Mouse (Mus musculus): Measurements from ENCODE around the gene Rsbn1l.

Gene Rsbn1l

GRCm38 (mm10) chr5:20904647-20905046 is 51.6 kb downstream of the Rsbn1l start:
- DNase-seq (ENCODE audit: low read depth, low spot score), result no peak

DNA sequence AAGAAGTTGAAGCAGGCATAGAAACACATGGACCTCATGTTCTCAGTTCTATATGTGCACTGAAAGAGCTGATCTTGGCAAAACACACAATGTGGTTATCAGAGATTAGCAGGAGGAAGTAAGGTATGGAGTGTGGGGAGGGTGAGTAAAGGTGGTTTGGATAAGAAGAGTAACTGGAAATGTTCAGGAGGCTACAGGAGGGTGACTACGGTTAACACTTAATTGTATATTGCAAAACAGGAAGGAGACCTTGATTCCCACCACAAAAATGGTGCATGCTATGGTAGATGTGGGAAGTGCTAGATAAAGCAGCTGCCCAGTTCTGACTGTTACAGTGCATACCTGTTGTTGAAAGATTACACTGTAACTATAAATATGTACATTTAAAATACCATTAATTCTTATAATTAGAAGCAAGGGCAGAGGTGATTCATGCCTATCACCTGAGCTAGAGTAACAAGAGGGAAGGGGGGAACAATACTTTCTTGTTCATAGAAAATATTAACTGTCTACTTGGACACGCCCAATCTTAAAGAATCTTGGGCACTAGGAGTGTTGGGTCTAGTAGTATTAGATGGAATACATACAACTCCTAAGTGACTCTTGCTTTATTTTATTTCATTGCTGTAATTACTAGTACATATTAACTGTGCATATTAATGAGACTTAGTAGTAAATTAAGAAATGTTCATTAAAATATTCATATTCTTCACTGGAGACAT is 58.6 kb downstream of the Rsbn1l start:
- peak; percentile 71 for DNase-seq (ENCODE audit: low read depth, low spot score)

DNA sequence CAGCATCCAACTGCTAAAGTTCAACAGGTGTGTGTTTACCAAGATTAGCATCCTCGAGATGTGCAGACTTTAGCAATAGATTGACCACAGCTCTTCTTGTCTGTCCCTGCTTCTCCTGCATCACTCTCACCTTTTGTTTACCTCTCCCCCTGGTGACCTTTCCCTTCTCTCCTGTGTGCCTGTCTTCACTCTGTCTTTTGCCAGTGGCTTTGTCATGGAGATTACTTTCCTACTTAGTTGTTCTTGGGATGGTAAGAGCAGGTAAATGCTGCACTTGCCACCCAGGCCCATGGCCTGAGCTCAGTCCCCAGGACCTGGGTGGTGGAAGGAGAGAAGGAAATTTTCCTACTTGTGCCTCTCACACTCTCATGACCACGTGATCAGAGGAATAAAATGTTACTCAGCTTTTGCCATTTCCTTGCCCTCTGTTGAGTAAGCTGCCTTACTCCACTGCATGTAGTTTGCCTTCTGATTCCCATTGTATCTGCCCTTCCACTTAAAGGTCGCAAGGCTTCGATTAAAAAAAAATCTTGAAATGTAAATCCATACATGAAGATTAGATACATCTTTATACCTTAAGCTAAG is 72.1 kb downstream of the Rsbn1l start:
- no peak for DNase-seq (ENCODE audit: low read depth, low spot score)

GRCm38 (mm10) chr5:20881915-20882800 is 74.0 kb downstream of the Rsbn1l start, which contains the start of the genes Phtf2 and Tmem60:
Gene Phtf2 (minus strand): TSS chr5:20882124.
Gene Tmem60 (plus strand): TSS chr5:20882191.
- peak; percentile 99 for DNase-seq (ENCODE audit: low read depth, low spot score)

DNA sequence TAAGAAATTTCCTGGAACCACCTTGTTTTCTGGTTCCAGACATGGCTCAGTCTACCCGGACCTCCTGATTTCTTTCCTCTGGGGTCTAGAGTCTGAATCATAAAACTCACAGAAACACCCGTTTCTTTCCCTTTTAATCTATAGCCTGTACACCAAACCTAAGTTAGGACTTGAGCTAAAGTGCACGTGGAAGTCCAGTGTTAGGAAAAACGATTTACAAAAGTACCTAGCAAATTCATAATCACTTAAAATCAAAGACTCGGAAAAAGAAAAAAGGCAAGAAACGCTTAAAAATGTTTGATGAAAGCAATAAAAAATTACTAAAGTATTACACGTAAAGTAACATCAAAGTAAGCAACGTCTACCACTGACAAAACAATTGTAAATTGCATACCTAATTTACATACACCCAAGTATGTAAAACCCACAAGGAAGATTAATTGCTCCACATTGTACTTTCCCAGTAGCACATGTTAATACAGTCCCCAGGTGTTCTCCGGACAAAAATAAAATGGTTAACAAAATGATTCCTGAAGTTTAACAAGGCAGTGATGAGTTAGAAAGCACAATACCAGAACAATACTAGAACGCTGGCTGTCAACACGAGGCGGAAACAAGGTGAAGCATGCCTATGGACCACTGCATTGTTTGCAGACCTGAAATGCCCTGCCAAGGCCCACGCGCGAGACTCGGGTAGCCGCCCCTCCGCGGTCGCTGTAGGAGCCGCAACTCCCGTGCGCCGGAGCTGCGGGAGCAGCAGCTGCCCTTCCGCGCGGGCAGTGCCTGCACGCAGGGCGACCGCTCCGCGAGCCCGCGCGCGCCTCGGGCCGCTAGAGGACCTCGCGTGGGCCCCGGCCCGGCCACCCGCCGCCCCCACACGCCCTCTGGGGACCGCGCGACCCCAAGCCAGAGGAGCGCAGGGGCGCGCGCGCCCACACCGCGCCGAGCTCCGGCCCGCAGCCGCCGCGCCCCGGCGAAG is 75.1 kb downstream of the Rsbn1l start:
- no peak for DNase-seq (ENCODE audit: low read depth, low spot score)

- no peak for DNase-seq (ENCODE audit: low read depth, low spot score)
Measured at GRCm38 (mm10) chr5:20880386-20880785, 75.8 kb downstream of the Rsbn1l start.

DNA sequence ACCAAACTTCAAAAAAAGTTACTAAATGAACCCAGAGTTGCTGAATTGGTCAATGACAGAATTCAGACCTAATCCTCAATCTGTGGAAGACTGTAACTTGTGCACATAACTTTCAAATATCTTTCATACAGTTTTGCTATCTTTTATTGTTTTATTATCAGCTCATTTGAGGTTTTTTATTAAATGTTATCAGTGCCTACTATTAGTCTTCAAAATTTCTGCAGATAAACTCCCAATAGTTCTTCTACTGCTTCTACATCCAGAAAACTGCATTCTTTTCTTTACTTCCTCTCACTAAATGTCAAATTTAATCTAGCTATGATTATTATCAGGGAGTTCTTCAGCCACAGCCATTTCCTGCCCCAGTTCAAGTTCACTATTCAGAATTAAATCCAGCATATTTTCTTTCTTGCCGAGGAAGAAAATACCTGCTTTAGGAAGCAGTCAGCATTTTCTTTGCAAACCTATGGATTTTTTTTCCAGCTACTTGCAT is 79.2 kb downstream of the Rsbn1l start:
- DNase-seq (ENCODE audit: low read depth, low spot score), result no peak

DNA sequence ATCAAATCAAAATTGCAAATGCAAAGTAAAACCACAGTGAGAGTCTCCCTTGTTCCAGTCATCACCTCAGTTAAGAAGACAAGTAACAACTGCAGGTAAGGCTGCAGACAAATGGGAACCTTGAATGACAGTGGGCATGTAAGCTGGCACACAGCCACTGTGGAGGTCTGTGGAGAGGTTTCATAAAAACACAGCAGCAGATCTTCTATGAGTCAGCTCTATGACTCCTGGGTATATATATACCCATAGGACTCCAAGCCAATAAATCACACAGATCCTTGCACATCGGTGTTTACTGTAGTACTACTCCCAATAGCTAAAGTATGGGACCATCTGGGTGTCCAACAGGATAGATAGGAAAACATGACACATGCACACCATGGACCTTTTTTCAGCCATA is 83.1 kb downstream of the Rsbn1l start:
- DNase-seq (ENCODE audit: low read depth, low spot score), result no peak

DNA sequence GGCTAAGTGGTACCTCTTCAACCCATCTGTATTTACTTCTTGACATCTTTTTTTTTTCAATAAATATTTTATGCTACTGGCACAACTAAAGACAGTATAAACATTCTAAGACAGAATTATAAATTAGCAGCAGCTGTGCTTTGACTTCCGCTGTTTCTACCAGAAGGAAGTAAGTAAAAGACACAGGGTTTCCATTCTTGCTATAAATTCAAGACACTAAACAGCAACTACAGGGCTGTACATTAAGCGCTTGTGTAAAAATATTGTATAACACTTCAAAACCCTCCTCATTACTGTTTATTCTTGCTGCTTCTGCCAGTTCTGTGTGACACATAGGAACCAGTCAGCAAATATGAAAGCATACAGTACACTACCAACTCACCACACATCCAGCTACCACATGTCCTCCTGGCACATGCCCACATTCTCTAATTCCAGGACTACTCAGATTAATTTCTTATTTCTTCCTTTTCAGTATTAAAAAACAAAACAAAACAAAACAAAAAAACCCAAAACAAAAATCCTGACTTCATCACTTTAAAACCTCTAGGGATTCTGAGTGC is 90.9 kb downstream of the Rsbn1l start:
- no peak for DNase-seq (ENCODE audit: low read depth, low spot score)

- DNase-seq (ENCODE audit: low read depth, low spot score), result no peak
Measured at GRCm38 (mm10) chr5:20864216-20864969, 91.8 kb downstream of the Rsbn1l start.

DNA sequence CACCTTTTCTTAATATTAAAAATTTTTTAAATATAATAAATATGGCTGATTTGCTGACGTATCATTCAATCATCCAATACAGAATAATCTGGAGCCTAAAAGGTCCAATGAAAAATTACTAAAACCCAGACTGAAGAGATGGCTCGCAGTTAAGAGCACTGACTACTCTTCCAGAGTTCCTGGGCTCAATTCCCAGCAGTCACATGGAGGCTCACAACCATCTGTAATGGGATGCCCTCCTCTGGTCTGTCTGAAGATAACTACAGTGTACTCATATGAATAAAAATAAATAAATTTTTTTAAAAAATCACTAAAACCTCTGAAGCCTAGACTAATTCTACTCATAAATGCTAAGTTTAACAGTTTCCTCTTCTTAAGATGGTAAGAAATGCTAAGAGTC is 94.3 kb downstream of the Rsbn1l start:
- no peak for DNase-seq (ENCODE audit: low read depth, low spot score)

DNA sequence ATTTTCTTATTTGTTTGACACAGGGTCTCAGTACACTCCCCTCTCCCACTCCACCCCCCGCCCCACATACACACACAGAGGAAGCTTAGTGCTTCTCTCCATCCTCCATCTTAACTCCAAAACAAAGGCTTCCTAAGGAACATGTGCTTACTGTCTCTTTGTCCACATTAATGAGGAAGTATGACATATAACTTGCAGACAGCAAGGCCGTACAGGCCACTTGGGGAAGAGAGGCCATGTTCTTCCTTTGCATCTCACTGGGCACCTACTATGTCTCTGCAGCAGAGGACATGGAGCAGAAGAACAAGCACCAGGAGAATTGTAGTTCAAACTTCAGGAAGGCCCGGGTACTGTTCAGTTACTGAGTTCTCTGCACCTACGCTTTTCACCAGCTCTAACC is 95.6 kb downstream of the Rsbn1l start:
- no peak for DNase-seq (ENCODE audit: low read depth, low spot score)

DNA sequence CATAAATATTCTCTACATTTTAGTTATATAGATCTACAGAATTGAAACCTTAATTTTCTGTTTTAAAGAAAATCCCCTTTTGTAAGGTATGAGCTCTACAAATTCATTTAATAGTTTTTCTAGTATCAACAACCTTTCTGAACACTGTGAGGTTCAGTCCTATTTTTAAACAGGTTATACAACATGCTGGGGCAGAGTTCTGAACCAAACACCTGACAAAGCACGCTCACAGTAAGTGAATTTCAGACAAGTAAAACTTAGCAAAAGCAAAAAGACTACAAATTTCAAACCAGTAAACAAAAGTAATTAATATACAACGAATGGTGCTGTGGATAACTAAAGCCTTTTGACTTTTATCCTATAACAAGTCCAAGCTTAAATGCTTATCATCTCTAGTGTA is 97.8 kb downstream of the Rsbn1l start:
- DNase-seq (ENCODE audit: low read depth, low spot score), result no peak

DNA sequence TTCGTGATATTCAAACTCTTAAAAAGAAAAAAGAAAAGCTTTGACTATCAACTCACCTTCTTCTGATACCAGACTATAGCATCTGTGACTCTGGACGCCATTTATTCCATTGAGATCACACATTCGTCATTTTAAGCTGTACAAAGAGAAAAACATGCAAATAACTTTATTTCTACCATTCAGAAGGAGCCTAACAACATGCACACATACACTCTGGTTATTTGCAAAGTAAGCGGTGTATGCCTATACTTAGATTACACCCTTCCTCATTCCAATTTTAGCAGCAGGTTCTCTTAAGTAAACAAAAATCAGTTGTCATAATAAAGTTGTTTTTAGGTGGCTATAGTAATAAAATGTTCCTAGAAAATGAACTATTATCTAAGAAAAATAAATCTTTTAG is 101.1 kb downstream of the Rsbn1l start:
- DNase-seq (ENCODE audit: low read depth, low spot score), result no peak

DNA sequence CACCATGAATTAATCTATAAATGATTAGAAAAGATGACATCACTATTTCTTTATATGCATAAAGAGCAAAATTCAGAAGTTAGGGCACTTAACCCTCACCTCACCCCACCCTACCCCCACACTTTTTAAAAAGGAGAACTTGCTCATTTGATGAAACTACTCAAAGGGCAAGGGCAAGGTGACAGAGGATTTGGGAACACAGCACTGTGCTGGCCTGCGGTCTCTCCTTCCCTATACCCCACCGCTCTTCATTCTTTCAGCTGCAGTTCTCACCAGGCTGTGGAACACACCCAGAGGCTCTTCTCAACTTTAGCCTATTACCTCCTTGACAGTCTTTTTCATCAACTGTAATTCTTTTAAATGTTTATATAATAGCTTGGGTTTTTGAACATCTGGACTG is 109.2 kb downstream of the Rsbn1l start:
- no peak for DNase-seq (ENCODE audit: low read depth, low spot score)

DNA sequence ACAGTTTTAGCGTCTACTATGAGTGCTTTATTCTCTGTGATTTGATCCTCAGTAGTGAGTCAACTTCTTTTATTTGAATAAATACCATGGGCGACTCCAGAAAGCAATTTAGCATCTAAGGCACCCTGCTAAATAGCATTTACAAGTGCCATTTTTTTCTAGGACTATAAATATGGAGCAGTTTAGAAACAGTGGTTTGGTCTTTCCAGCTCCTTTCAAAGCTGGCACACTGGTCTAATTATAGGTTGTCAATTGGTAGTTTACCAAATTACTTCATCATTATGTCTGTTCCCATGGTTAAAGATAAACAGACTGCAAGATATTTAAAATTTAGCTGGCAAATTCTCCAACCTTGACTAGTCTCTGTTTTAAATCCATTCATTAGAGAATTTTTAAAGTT is 112.4 kb downstream of the Rsbn1l start:
- no peak for DNase-seq (ENCODE audit: low read depth, low spot score)

- DNase-seq (ENCODE audit: low read depth, low spot score), result no peak
Measured at GRCm38 (mm10) chr5:20843405-20843804, 112.8 kb downstream of the Rsbn1l start.
